Mouse (Mus musculus) B cell, adult 2 months (primary cell): ENCODE results near the gene Cab39l.

Experiments
- DNase-seq, 2 experiments: peaks; one replicate each; pipeline ENCODE4 v3.0.0; 2022

The Cab39l gene

GRCm38 (mm10) chr14:59633988-59634387 lies 193.2 kb downstream of the Cab39l start:
- no peak for DNase-seq
